Mouse (Mus musculus): ENCODE measurements around the gene Gm10073.
"Not testable (repeated sequence)": the region's sequence is repeated elsewhere in the genome, so short reads cannot be mapped to it uniquely, and the experiment has no call there.

The Gm10073 gene

GRCm38 (mm10) chr8:106599265-106599979, 26.2 kb upstream of the Gm10073 start:
- no peak for ATAC-seq (ENCODE audit: insufficient number of reproducible peaks, low FRiP score, low TSS enrichment)

- ATAC-seq (ENCODE audit: insufficient number of reproducible peaks, low FRiP score, low TSS enrichment): no peak
These were observed 23.8 kb upstream of the Gm10073 start for GRCm38 (mm10) chr8:106597067-106597466.

- not testable (repeated sequence) for ATAC-seq (ENCODE audit: insufficient number of reproducible peaks, low FRiP score, low TSS enrichment)
These were observed 22.4 kb upstream of the Gm10073 start for GRCm38 (mm10) chr8:106595623-106596022.

- no peak for ATAC-seq (ENCODE audit: insufficient number of reproducible peaks, low FRiP score, low TSS enrichment)
These were observed 19.2 kb upstream of the Gm10073 start for GRCm38 (mm10) chr8:106592458-106592857.

GRCm38 (mm10) chr8:106588443-106589431, 15.5 kb upstream of the Gm10073 start:
- ATAC-seq (ENCODE audit: insufficient number of reproducible peaks, low FRiP score, low TSS enrichment): no peak

- no peak for ATAC-seq (ENCODE audit: insufficient number of reproducible peaks, low FRiP score, low TSS enrichment)
These were observed 13.6 kb upstream of the Gm10073 start for GRCm38 (mm10) chr8:106586896-106587295.

GRCm38 (mm10) chr8:106585671-106586037, 12.4 kb upstream of the Gm10073 start:
- no peak for ATAC-seq (ENCODE audit: insufficient number of reproducible peaks, low FRiP score, low TSS enrichment)

- no peak for ATAC-seq (ENCODE audit: insufficient number of reproducible peaks, low FRiP score, low TSS enrichment)
These were observed 11.8 kb upstream of the Gm10073 start for GRCm38 (mm10) chr8:106584942-106585670.

GRCm38 (mm10) chr8:106581344-106582088, 8.3 kb upstream of the Gm10073 start:
- ATAC-seq (ENCODE audit: insufficient number of reproducible peaks, low FRiP score, low TSS enrichment): no peak

GRCm38 (mm10) chr8:106579510-106579909, 6.2 kb upstream of the Gm10073 start:
- ATAC-seq (ENCODE audit: insufficient number of reproducible peaks, low FRiP score, low TSS enrichment): no peak

GRCm38 (mm10) chr8:106576849-106577555, 3.7 kb upstream of the Gm10073 start:
- 0 out of 2 replicates have a peak, but pooled peaks have one; percentile 10 for ATAC-seq (ENCODE audit: insufficient number of reproducible peaks, low FRiP score, low TSS enrichment)

GRCm38 (mm10) chr8:106574283-106574682, 1.0 kb upstream of the Gm10073 start:
- ATAC-seq (ENCODE audit: insufficient number of reproducible peaks, low FRiP score, low TSS enrichment): no peak

- not testable (repeated sequence) for ATAC-seq (ENCODE audit: insufficient number of reproducible peaks, low FRiP score, low TSS enrichment)
These were observed 1.1 kb downstream of the Gm10073 start for GRCm38 (mm10) chr8:106572175-106572574.

- ATAC-seq (ENCODE audit: insufficient number of reproducible peaks, low FRiP score, low TSS enrichment): no peak
These were observed 1.6 kb downstream of the Gm10073 start for GRCm38 (mm10) chr8:106571551-106572172.

GRCm38 (mm10) chr8:106570386-106570785, 2.9 kb downstream of the Gm10073 start:
- no peak for ATAC-seq (ENCODE audit: insufficient number of reproducible peaks, low FRiP score, low TSS enrichment)

- no peak for ATAC-seq (ENCODE audit: insufficient number of reproducible peaks, low FRiP score, low TSS enrichment)
These were observed 4.3 kb downstream of the Gm10073 start for GRCm38 (mm10) chr8:106569006-106569405.

GRCm38 (mm10) chr8:106563691-106564182, 9.5 kb downstream of the Gm10073 start:
- no peak for ATAC-seq (ENCODE audit: insufficient number of reproducible peaks, low FRiP score, low TSS enrichment)

- 0 out of 2 replicates have a peak, but pooled peaks have one; percentile 49 for ATAC-seq (ENCODE audit: insufficient number of reproducible peaks, low FRiP score, low TSS enrichment)
These were observed 12.0 kb downstream of the Gm10073 start for GRCm38 (mm10) chr8:106561097-106561865.

Measured in cerebellum, adult (tissue).